Mouse (Mus musculus): ENCODE results near the gene Xlr5a. TPM values are rescaled to one million over a fixed set of nuclear protein-coding genes. Genes with fewer than 3 reads are reported as not detected.
"Not testable (repeated sequence)": the region's sequence is repeated elsewhere in the genome, so short reads cannot be mapped to it uniquely, and the experiment has no call there.

Gene Xlr5a
- total and polyA plus RNA-seq, 2 experiments from 2014 or later, result not detected

- Histone ChIP-seq H3K4me2 (ENCODE audit: low read depth, low read length) (peak overlapping the region; percentile 83), H3K9me3 (replicated peaks; ENCODE audit: control insufficient read depth, low read length) (no peaks in the 10 kb centered on the region), H3K27me3 (ENCODE audit: control insufficient read depth, insufficient read depth, low read length) (no peaks in the 10 kb centered on the region), H3K9ac (replicated peaks; ENCODE audit: low read depth, low read length) (no peak overlapping the region), H3K36me3 (replicated peaks; ENCODE audit: control insufficient read depth, insufficient read depth, low read length) (no peaks in the 10 kb centered on the region), H3K27ac (ENCODE audit: low read depth) (no peak overlapping the region), H3K4me1 (ENCODE audit: control insufficient read depth, insufficient read depth) (no peaks in the 10 kb centered on the region), H3K4me3 (ENCODE audit: low read depth, low read length) (peak overlapping the region; percentile 73)
- DNase-seq (ENCODE audit: low spot score) (no peak), ATAC-seq (ENCODE audit: insufficient read depth, low read depth) (no peak)
- 25% methylated on average over 3 of the region's 3 CpGs for WGBS
- TF ChIP-seq CTCF (IDR thresholded peaks at IDR 0.05; ENCODE audit: low read depth) (no peak), EP300 (IDR thresholded peaks at IDR 0.05; ENCODE audit: low read depth) (no peak)
Measured at GRCm38 (mm10) chrX:73229288-73229687, 63.5 kb downstream of the Xlr5a start.

GRCm38 (mm10) chrX:73228606-73229214 is 64.1 kb downstream of the Xlr5a start:
- TF ChIP-seq CTCF (IDR thresholded peaks at IDR 0.05; ENCODE audit: low read depth) (no peak), EP300 (IDR thresholded peaks at IDR 0.05; ENCODE audit: low read depth) (no peak)
- Histone ChIP-seq H3K27me3 (ENCODE audit: control insufficient read depth, insufficient read depth, low read length) (no peaks in the 10 kb centered on the region), H3K4me1 (ENCODE audit: control insufficient read depth, insufficient read depth) (no peaks in the 10 kb centered on the region), H3K9me3 (replicated peaks; ENCODE audit: control insufficient read depth, low read length) (no peaks in the 10 kb centered on the region), H3K9ac (replicated peaks; ENCODE audit: low read depth, low read length) (peak overlapping the region; percentile 65), H3K27ac (ENCODE audit: low read depth) (peak overlapping the region; percentile 91), H3K4me2 (ENCODE audit: low read depth, low read length) (peak overlapping the region; percentile 83), H3K4me3 (ENCODE audit: low read depth, low read length) (peak overlapping the region; percentile 73), H3K36me3 (replicated peaks; ENCODE audit: control insufficient read depth, insufficient read depth, low read length) (no peaks in the 10 kb centered on the region)
- DNase-seq (ENCODE audit: low spot score) (peak; percentile 41), ATAC-seq (ENCODE audit: insufficient read depth, low read depth) (peak; percentile 63)
- WGBS, result 23% methylated on average over 40 of the region's 51 CpGs

GRCm38 (mm10) chrX:73227914-73228605 is 64.7 kb downstream of the Xlr5a start, which contains the start of gene F8a:
F8a (plus strand) TSS chrX:73228291.
- no peaks in the 10 kb centered on the region for H3K4me1 ChIP-seq (ENCODE audit: control insufficient read depth, insufficient read depth)
- DNase-seq (ENCODE audit: low spot score) (peak; percentile 82), ATAC-seq (ENCODE audit: insufficient read depth, low read depth) (peak; percentile 95)
- H3K9me3 ChIP-seq (replicated peaks; ENCODE audit: control insufficient read depth, low read length), result no peaks in the 10 kb centered on the region
- H3K27ac ChIP-seq (ENCODE audit: low read depth), result peak within 1 kb of the TSS; percentile 91
- H3K4me3 ChIP-seq (ENCODE audit: low read depth, low read length), result peak within 1 kb of the TSS; percentile 73
- H3K36me3 ChIP-seq (replicated peaks; ENCODE audit: control insufficient read depth, insufficient read depth, low read length), result no peaks in the 10 kb centered on the region
- WGBS, result 15% methylated on average over 36 of the region's 39 CpGs
- TF ChIP-seq EP300 (IDR thresholded peaks at IDR 0.05; ENCODE audit: low read depth) (no peak), CTCF (IDR thresholded peaks at IDR 0.05; ENCODE audit: low read depth) (no peak)
- H3K4me2 ChIP-seq (ENCODE audit: low read depth, low read length), result peak within 1 kb of the TSS; percentile 83
- no peaks in the 10 kb centered on the region for H3K27me3 ChIP-seq (ENCODE audit: control insufficient read depth, insufficient read depth, low read length)
- peak within 1 kb of the TSS; percentile 65 for H3K9ac ChIP-seq (replicated peaks; ENCODE audit: low read depth, low read length)

DNA sequence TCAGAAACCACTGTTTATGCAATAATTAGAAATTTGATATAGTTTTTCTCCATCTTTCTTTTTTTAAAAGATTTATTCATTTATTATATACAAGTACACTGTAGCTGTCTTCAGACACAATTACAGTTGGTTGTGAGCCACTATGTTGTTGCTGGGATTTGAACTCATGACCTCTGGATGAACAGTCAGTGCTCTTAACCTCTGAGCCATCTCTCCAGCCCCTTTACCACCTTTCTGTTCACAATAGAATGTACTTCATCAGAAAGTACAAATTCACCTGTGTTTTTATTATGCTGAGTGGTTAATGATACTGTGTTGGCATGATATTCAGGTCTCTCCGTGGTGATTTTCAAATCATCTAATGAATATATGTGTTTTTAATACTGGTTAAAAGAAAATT is 67.4 kb downstream of the Xlr5a start:
- no peaks in the 10 kb centered on the region for H3K9me3 ChIP-seq (replicated peaks; ENCODE audit: control insufficient read depth, low read length)
- no peak overlapping the region for H3K4me3 ChIP-seq (ENCODE audit: low read depth, low read length)
- H3K9ac ChIP-seq (replicated peaks; ENCODE audit: low read depth, low read length), result no peak overlapping the region
- no peaks in the 10 kb centered on the region for H3K4me1 ChIP-seq (ENCODE audit: control insufficient read depth, insufficient read depth)
- ATAC-seq (ENCODE audit: insufficient read depth, low read depth) (no peak), DNase-seq (ENCODE audit: low spot score) (no peak)
- WGBS, result 56% methylated on average over 1 of the region's 1 CpGs
- H3K27me3 ChIP-seq (ENCODE audit: control insufficient read depth, insufficient read depth, low read length), result no peaks in the 10 kb centered on the region
- no peak for TF ChIP-seq CTCF (IDR thresholded peaks at IDR 0.05; ENCODE audit: low read depth)
- no peak for TF ChIP-seq EP300 (IDR thresholded peaks at IDR 0.05; ENCODE audit: low read depth)
- no peak overlapping the region for H3K27ac ChIP-seq (ENCODE audit: low read depth)
- no peaks in the 10 kb centered on the region for H3K36me3 ChIP-seq (replicated peaks; ENCODE audit: control insufficient read depth, insufficient read depth, low read length)
- no peak overlapping the region for H3K4me2 ChIP-seq (ENCODE audit: low read depth, low read length)

- H3K36me3 ChIP-seq (replicated peaks; ENCODE audit: control insufficient read depth, insufficient read depth, low read length); H3K4me2 ChIP-seq (ENCODE audit: low read depth, low read length); H3K4me3 ChIP-seq (ENCODE audit: low read depth, low read length); H3K9me3 ChIP-seq (replicated peaks; ENCODE audit: control insufficient read depth, low read length); ATAC-seq (ENCODE audit: insufficient read depth, low read depth); H3K9ac ChIP-seq (replicated peaks; ENCODE audit: low read depth, low read length); H3K27me3 ChIP-seq (ENCODE audit: control insufficient read depth, insufficient read depth, low read length); DNase-seq (ENCODE audit: low spot score); H3K27ac ChIP-seq (ENCODE audit: low read depth); H3K4me1 ChIP-seq (ENCODE audit: control insufficient read depth, insufficient read depth): not testable (repeated sequence)
- 67% methylated on average over 11 of the region's 19 CpGs for WGBS
Measured at GRCm38 (mm10) chrX:73213819-73214564, 78.8 kb downstream of the Xlr5a start, which contains the start of gene Xlr4b. Xlr4b (plus strand) TSS chrX:73214333.

DNA sequence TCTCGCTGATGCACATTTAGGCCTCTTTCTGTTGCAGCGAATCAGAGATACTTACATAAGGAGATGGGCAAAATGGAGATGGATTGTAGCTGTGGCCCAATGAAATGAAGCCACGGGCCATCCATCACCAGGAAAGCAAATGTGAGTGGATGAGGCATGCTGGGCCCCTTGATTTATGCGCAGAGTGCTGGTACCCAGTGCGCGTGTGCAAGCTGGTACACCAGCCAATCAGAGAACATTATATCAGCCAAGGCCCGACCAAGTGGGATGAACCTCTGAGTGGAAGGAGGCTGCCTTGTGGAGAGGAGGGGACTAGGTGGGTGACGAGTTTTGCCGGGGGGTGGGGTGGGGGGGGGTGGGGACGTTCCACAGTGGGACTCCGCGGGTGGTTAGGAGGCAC is 100.8 kb downstream of the Xlr5a start, which contains the start of gene Xlr3b:
TSS of gene Xlr3b (plus strand) at position 274 of the 400 bp plus-strand sequence.
- H3K4me2 ChIP-seq (ENCODE audit: low read depth, low read length); H3K36me3 ChIP-seq (replicated peaks; ENCODE audit: control insufficient read depth, insufficient read depth, low read length); H3K9ac ChIP-seq (replicated peaks; ENCODE audit: low read depth, low read length); H3K27ac ChIP-seq (ENCODE audit: low read depth); ATAC-seq (ENCODE audit: insufficient read depth, low read depth); H3K4me3 ChIP-seq (ENCODE audit: low read depth, low read length); H3K27me3 ChIP-seq (ENCODE audit: control insufficient read depth, insufficient read depth, low read length); H3K9me3 ChIP-seq (replicated peaks; ENCODE audit: control insufficient read depth, low read length); H3K4me1 ChIP-seq (ENCODE audit: control insufficient read depth, insufficient read depth): not testable (repeated sequence)
- DNase-seq (ENCODE audit: low spot score), result peak; percentile 5
- WGBS, result 75% methylated on average over 12 of the region's 12 CpGs

DNA sequence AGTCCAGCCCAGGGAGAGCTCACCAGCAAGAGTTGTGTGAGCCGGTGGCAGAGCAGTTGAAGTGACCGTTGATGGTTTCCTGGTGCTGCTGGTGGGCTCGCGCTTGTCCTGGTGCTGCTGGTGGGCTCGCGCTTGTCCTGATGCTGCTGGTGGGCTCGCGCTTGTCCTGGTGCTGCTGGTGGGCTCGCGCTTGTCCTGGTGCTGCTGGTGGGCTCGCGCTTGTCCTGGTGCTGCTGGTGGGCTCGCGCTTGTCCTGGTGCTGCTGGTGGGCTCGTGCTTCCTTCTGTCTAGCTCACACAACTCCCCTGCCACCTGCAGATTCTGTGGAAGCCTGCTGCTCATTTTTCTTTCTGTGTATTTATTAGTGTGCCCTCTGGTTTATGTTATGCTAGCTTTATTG is 115.9 kb downstream of the Xlr5a start, which contains the start of gene Spin2d:
TSS of gene Spin2d (minus strand) at position 101 of the 400 bp plus-strand sequence.
- not testable (repeated sequence) for H3K4me3 ChIP-seq (ENCODE audit: low read depth, low read length); H3K9ac ChIP-seq (replicated peaks; ENCODE audit: low read depth, low read length); ATAC-seq (ENCODE audit: insufficient read depth, low read depth); H3K9me3 ChIP-seq (replicated peaks; ENCODE audit: control insufficient read depth, low read length); H3K36me3 ChIP-seq (replicated peaks; ENCODE audit: control insufficient read depth, insufficient read depth, low read length); H3K27me3 ChIP-seq (ENCODE audit: control insufficient read depth, insufficient read depth, low read length); H3K4me2 ChIP-seq (ENCODE audit: low read depth, low read length); H3K27ac ChIP-seq (ENCODE audit: low read depth); DNase-seq (ENCODE audit: low spot score); H3K4me1 ChIP-seq (ENCODE audit: control insufficient read depth, insufficient read depth)
- 60% methylated on average over 2 of the region's 15 CpGs for WGBS
